25 mouse cellular contexts compared by ENCODE assay signal in the genomic region with DNA sequence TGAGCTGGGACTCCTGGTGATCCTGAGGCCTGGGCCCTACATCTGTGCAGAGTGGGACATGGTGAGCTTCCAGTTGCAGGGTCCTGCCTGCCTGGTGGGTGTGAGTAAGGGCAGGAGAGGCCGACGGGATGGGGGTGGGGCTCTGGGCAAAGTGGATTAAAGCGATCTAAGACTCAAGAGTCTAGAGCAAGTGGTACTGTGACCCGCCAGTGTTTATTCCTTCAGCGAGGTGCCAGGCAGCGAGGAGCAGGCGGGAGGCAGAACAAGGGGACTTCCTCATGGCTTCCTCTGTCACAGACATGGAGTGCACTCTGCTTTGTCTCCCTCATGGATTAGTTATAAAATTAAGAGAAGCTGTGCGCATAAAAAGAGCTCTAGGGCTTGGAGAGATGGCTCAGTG.
"Had no signal": no experiment of that assay in that cellular context is flagged by ENCODE, and none has a peak within 500 bp of the region (broad histone marks: within the 10 kb centered on the region; RNA-seq: fewer than 3 reads in every experiment).

No protein-coding gene starts in this region.

- H3K4me3 ChIP-seq: gastrocnemius, adult 2 months; heart, adult 2 months; heart, embryonic 13.5 days; heart, embryonic 15.5 days; kidney, embryonic 15.5 days; left cerebral cortex, adult 2 months; limb, embryonic 10.5 days; limb, embryonic 12.5 days; liver, embryonic 13.5 days had no signal

- H3K4me1 ChIP-seq: heart, embryonic 13.5 days; heart, embryonic 15.5 days; kidney, embryonic 15.5 days; limb, embryonic 10.5 days; limb, embryonic 12.5 days; liver, embryonic 13.5 days had no signal

- H3K27ac ChIP-seq: gastrocnemius, adult 2 months; heart, adult 2 months; heart, embryonic 13.5 days; heart, embryonic 15.5 days; hindbrain, embryonic 14.5 days; kidney, embryonic 15.5 days; kidney, postnatal 0 days; left cerebral cortex, adult 2 months; limb, embryonic 10.5 days; limb, embryonic 12.5 days; liver, embryonic 13.5 days had no signal

- H3K9me3 ChIP-seq: heart, embryonic 15.5 days; kidney, embryonic 15.5 days had no signal

- H3K9ac ChIP-seq: heart, embryonic 13.5 days; heart, embryonic 15.5 days; hindbrain, embryonic 14.5 days; kidney, embryonic 15.5 days; limb, embryonic 12.5 days; liver, embryonic 13.5 days had no signal

- H3K4me2 ChIP-seq: heart, embryonic 11.5 days; heart, embryonic 13.5 days; heart, embryonic 15.5 days; hindbrain, embryonic 14.5 days; kidney, embryonic 15.5 days; limb, embryonic 12.5 days; liver, embryonic 11.5 days; liver, embryonic 13.5 days had no signal

- H3K27me3 ChIP-seq: heart, embryonic 13.5 days; heart, embryonic 15.5 days; kidney, embryonic 15.5 days; limb, embryonic 12.5 days; liver, embryonic 13.5 days had no signal

- DNase-seq: gastrocnemius, postnatal 10 days; gastrocnemius, postnatal 25 days; heart, adult 2 months; heart, postnatal 14 days; heart, postnatal 36 days; kidney, adult 11 months; kidney, adult 2 months; kidney, adult 9 months; kidney, postnatal 14 days; kidney, postnatal 36 days; liver; liver, embryonic 13.5 days had no signal

- ATAC-seq: hindbrain, embryonic 16.5 days; intestine, embryonic 16.5 days had no signal
